Mouse (Mus musculus) embryonic facial prominence, embryonic 15.5 days (tissue): Measurements from ENCODE around the gene Enox2. TPM values are rescaled to one million over a fixed set of nuclear protein-coding genes. Genes with fewer than 3 reads are reported as not detected.

ENCODE experiments used
- ATAC-seq: fragments of 200-750 bp; cut with Nextera tagmentation; 2 replicates; pipeline ENCODE4 v1.8.0; 2017; ENCODE audit warnings: low read depth, moderate TSS enrichment; ENCODE audit not compliant: insufficient number of reproducible peaks, low FRiP score, low TSS enrichment
- H3K27ac ChIP-seq: fragments of 300-500 bp; sonication (generic); replicated peaks from 2 replicates; pipeline ENCODE4 v1.5.1; 2015; ENCODE audit warnings: mild to moderate bottlenecking, inconsistent platforms
- H3K27me3 ChIP-seq: fragments of 300-500 bp; sonication (generic); 2 replicates; pipeline ENCODE4 v1.6.1; 2015; ENCODE audit warnings: inconsistent platforms
- H3K36me3 ChIP-seq: fragments of 300-500 bp; sonication (generic); 2 replicates; pipeline ENCODE4 v1.6.1; 2015; ENCODE audit warnings: mild to moderate bottlenecking, inconsistent platforms
- H3K4me1 ChIP-seq: fragments of 300-500 bp; sonication (generic); 2 replicates; pipeline ENCODE4 v1.6.1; 2015; ENCODE audit warnings: inconsistent platforms
- H3K4me2 ChIP-seq: fragments of 300-500 bp; sonication (generic); replicated peaks from 2 replicates; pipeline ENCODE4 v1.6.1; 2015; ENCODE audit warnings: mild to moderate bottlenecking, inconsistent platforms
- H3K4me3 ChIP-seq: fragments of 300-500 bp; sonication (generic); replicated peaks from 2 replicates; pipeline ENCODE4 v1.5.1; 2015; ENCODE audit warnings: mild to moderate bottlenecking, inconsistent platforms
- H3K9ac ChIP-seq: fragments of 300-500 bp; sonication (generic); 2 replicates; pipeline ENCODE4 v1.6.1; 2015; ENCODE audit warnings: inconsistent platforms
- H3K9me3 ChIP-seq: fragments of 300-500 bp; sonication (generic); replicated peaks from 2 replicates; pipeline ENCODE4 v1.6.1; 2016; ENCODE audit warnings: inconsistent platforms
- WGBS: fragments of 180-500 bp; shearing (Covaris S2); methylation state at CpG from one replicate; pipeline ENCODE4 v1.1.7; 2015; 5-methylcytosine and 5-hydroxymethylcytosine counted together
- polyA plus RNA-seq: library from polyadenylated mRNA; unstranded; fragments of >200 nt; fragmentation: Nextera tagmentation; extraction: Ambion mirVana; gene quantifications from 2 replicates; pipeline ENCODE4 v1.2.1, GENCODE M21; 2015

The Enox2 gene
- polyA plus RNA-seq, 1 experiment from 2014 or later: 6.3 TPM

DNA sequence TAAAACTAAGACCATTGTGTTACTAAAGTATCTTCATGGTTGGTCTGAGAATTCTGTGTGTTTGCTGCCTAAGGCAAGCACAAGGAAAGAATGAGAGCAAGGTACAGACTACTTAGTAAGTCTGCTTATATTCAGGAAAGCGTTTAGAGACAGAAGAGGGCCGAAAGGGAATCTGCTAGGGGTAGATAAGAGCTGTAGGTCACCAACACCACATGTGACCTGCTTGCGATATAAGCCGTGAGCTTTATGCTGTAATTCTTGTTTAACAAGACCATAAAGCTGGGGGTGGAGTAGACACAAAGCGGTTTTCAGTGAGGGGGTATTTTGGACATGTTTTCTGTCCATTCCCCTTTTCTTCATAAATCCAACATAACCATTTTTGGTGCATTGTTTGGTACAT, 302.4 kb downstream of the Enox2 start:
- ATAC-seq: no peak
- Histone ChIP-seq H3K27me3 (no peaks in the 10 kb centered on the region), H3K4me2 (no peak overlapping the region), H3K27ac (no peak overlapping the region), H3K9ac (no peak overlapping the region), H3K4me3 (no peak overlapping the region), H3K4me1 (no peaks in the 10 kb centered on the region), H3K36me3 (no peaks in the 10 kb centered on the region), H3K9me3 (no peaks in the 10 kb centered on the region; the same call in 1 of the 2 replicates)
- WGBS: 82% methylated on average over 5 of the region's 5 CpGs

DNA sequence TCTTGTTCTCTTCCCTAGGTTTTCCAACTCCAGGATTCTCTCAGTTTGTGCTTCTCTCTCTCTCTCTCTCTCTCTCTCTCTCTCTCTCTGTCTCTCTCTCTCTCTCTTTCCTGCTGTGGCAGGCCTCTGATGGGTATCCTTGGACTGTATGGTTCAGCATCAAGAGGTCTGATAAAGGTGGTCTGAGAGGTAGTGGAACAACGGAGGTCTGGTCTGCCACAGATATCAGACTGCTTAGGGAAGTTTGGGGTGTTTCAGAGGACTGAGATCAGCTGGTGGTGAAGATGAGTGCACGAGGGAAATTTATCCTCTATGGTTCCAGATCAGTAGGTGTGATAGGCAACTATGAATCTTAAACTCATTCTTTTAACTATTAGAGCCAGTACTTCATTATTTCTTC, 303.6 kb downstream of the Enox2 start:
- no peaks in the 10 kb centered on the region; the same call in 1 of the 2 replicates for H3K9me3 ChIP-seq
- ATAC-seq: no peak
- H3K36me3 ChIP-seq: no peaks in the 10 kb centered on the region
- no peak overlapping the region for H3K4me2 ChIP-seq
- no peak overlapping the region for H3K27ac ChIP-seq
- no peak overlapping the region for H3K4me3 ChIP-seq
- H3K9ac ChIP-seq: no peak overlapping the region
- 74% methylated on average over 2 of the region's 2 CpGs for WGBS
- no peaks in the 10 kb centered on the region for H3K27me3 ChIP-seq
- H3K4me1 ChIP-seq: no peaks in the 10 kb centered on the region

Other genes with a start within 250 kb of the Enox2 start
- gene Arhgap36, start 175.7 kb upstream of the Enox2 start, polyA plus RNA-seq: 17.2 and 23.5 TPM in 2 replicates